Mouse (Mus musculus) spleen, adult 2 months (tissue): ENCODE measurements around the gene Stox1.

Experiments used
- CTCF ChIP-seq: fragments of 200-500 bp; IDR thresholded peaks from 2 replicates; pipeline ENCODE4 v1.5.1; 2011; ENCODE audit warnings: mild to moderate bottlenecking, inconsistent platforms; ENCODE audit not compliant: insufficient read depth, insufficient read length, insufficient replicate concordance; ENCODE audit errors: extremely low read depth
- POLR2A ChIP-seq: fragments of 200-500 bp; IDR thresholded peaks from 2 replicates; pipeline ENCODE4 v1.6.1; 2011; ENCODE audit warnings: low read depth, low read length, inconsistent platforms

GRCm38 (mm10) chr10:62668463-62668862 is 57.5 kb downstream of the Stox1 start:
- no peak for TF ChIP-seq CTCF
- no peak for TF ChIP-seq POLR2A
